Mouse (Mus musculus) lung, postnatal 10 days (tissue): Measurements from ENCODE around the gene 4933415A04Rik.
A peak's percentile ranks its signal among the peaks of the same experiment; 100 is the strongest.

ENCODE experiments used
- DNase-seq: peaks from one replicate; pipeline ENCODE4 v3.0.0; 2021

The 4933415A04Rik gene

GRCm38 (mm10) chr11:43575376-43576151 is 11.3 kb upstream of the 4933415A04Rik start:
- peak; percentile 62 for DNase-seq

- DNase-seq = peak; percentile 22
Measured at GRCm38 (mm10) chr11:43577713-43578478, 8.9 kb upstream of the 4933415A04Rik start.

- no peak for DNase-seq
Measured at GRCm38 (mm10) chr11:43585211-43586005, 1.4 kb upstream of the 4933415A04Rik start.

- no peak for DNase-seq
Measured at GRCm38 (mm10) chr11:43589530-43590072, 2.8 kb downstream of the 4933415A04Rik start.

GRCm38 (mm10) chr11:43601440-43601839 is 14.6 kb downstream of the 4933415A04Rik start, which contains the start of gene Fabp6:
Gene Fabp6, minus strand, starts transcription at chr11:43601540.
- no peak for DNase-seq

- DNase-seq = no peak
Measured at GRCm38 (mm10) chr11:43604207-43604606, 17.4 kb downstream of the 4933415A04Rik start.

- DNase-seq = no peak
Measured at GRCm38 (mm10) chr11:43604891-43605290, 18.1 kb downstream of the 4933415A04Rik start.

- no peak for DNase-seq
Measured at GRCm38 (mm10) chr11:43605859-43606258, 19.0 kb downstream of the 4933415A04Rik start.

- no peak for DNase-seq
Measured at GRCm38 (mm10) chr11:43608440-43608839, 21.6 kb downstream of the 4933415A04Rik start.

- DNase-seq = peak; percentile 14
Measured at GRCm38 (mm10) chr11:43610006-43610661, 23.3 kb downstream of the 4933415A04Rik start.

- no peak for DNase-seq
Measured at GRCm38 (mm10) chr11:43610662-43611033, 23.8 kb downstream of the 4933415A04Rik start.

GRCm38 (mm10) chr11:43612834-43613488 is 26.1 kb downstream of the 4933415A04Rik start:
- peak; percentile 89 for DNase-seq

- peak; percentile 73 for DNase-seq
Measured at GRCm38 (mm10) chr11:43617924-43618323, 31.1 kb downstream of the 4933415A04Rik start.

GRCm38 (mm10) chr11:43618403-43618802 is 31.6 kb downstream of the 4933415A04Rik start:
- peak; percentile 7 for DNase-seq

GRCm38 (mm10) chr11:43621769-43622168 is 34.9 kb downstream of the 4933415A04Rik start:
- no peak for DNase-seq

GRCm38 (mm10) chr11:43624341-43624740 is 37.5 kb downstream of the 4933415A04Rik start:
- no peak for DNase-seq

GRCm38 (mm10) chr11:43626300-43626926 is 39.6 kb downstream of the 4933415A04Rik start:
- DNase-seq = peak; percentile 76

GRCm38 (mm10) chr11:43626927-43627645 is 40.2 kb downstream of the 4933415A04Rik start:
- DNase-seq = no peak

GRCm38 (mm10) chr11:43631645-43632044 is 44.8 kb downstream of the 4933415A04Rik start:
- DNase-seq = no peak

GRCm38 (mm10) chr11:43632566-43632965 is 45.7 kb downstream of the 4933415A04Rik start:
- DNase-seq = no peak
